Mouse (Mus musculus) heart, embryonic 10.5 days (tissue): ENCODE data around the gene Paip2b. TPM values are rescaled to one million over a fixed set of nuclear protein-coding genes. Genes with fewer than 3 reads are reported as not detected.
A peak's percentile ranks its signal among the peaks of the same experiment; 100 is the strongest.

Experiments
- DNase-seq: peaks from one replicate; pipeline ENCODE4 v3.0.0-alpha.2; 2017; ENCODE audit warnings: low spot score
- H3K27ac ChIP-seq: fragments of 300-500 bp; sonication (generic); 2 replicates; pipeline ENCODE4 v1.5.1; 2016; ENCODE audit warnings: mild to moderate bottlenecking
- H3K27me3 ChIP-seq: fragments of 300-500 bp; sonication (generic); 2 replicates; pipeline ENCODE4 v1.6.1; 2016; ENCODE audit warnings: mild to moderate bottlenecking; ENCODE audit not compliant: poor library complexity, insufficient read depth, severe bottlenecking
- H3K36me3 ChIP-seq: fragments of 300-500 bp; sonication (generic); 2 replicates; pipeline ENCODE4 v1.6.1; 2016; ENCODE audit warnings: mild to moderate bottlenecking, moderate library complexity
- H3K4me1 ChIP-seq: fragments of 300-500 bp; sonication (generic); 2 replicates; pipeline ENCODE4 v1.6.1; 2016; ENCODE audit warnings: mild to moderate bottlenecking
- H3K4me3 ChIP-seq: fragments of 300-500 bp; sonication (generic); 2 replicates; pipeline ENCODE4 v1.5.1; 2016; ENCODE audit warnings: mild to moderate bottlenecking, moderate library complexity
- H3K9me3 ChIP-seq: fragments of 300-500 bp; sonication (generic); 2 replicates; pipeline ENCODE4 v1.6.1; 2016; ENCODE audit warnings: mild to moderate bottlenecking, moderate library complexity
- WGBS: fragments of 180-500 bp; shearing (Covaris S2); methylation state at CpG from one replicate; pipeline ENCODE4 v1.1.7; 2016; 5-methylcytosine and 5-hydroxymethylcytosine counted together
- polyA plus RNA-seq: library from polyadenylated mRNA; unstranded; fragments of >200 nt; fragmentation: Nextera tagmentation; extraction: Ambion mirVana; gene quantifications from 2 replicates; pipeline ENCODE4 v1.2.1, GENCODE M21; 2016

Gene Paip2b
- 13.9 and 20.3 TPM in 2 replicates for polyA plus RNA-seq

DNA sequence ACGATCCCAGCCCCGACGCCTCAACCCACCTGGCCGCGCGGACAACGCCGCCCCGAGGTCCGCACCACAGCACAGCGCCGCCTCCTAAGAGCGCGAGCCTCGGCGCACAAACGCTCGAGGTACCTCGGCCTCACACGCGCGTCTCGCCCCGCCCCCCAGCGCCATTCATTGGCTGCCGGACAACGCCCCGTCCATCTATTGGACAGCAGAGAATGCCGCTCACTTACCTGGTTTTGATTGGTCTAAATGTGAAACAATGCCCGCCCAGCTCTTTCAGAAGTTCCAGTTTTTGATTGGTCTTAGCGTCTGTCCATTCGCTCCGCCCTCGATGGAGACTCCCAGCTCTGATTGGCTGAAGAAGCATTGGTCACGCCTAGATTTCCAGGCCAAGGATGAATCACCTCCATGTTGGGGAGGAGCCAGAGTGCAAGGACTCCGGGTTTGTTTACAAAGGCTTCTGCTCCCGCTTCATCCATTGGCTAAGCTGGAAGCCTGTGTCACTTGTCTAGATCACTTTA is at the start of gene Paip2b:
Gene Paip2b, minus strand, starts transcription at position 136 of the 518 bp plus-strand sequence.
- Histone ChIP-seq H3K36me3 (peaks cover 3% of the 10 kb centered on the region; the same call in 1 of the 2 replicates), H3K27ac (peak within 1 kb of the TSS; percentile 89), H3K27me3 (no peaks in the 10 kb centered on the region), H3K4me3 (peak within 1 kb of the TSS; percentile 74), H3K9me3 (no peaks in the 10 kb centered on the region), H3K4me1 (peaks cover 11% of the 10 kb centered on the region; the same call in 1 of the 2 replicates)
- DNase-seq, result peak; percentile 100
- under 1% methylated on average over 37 of the region's 37 CpGs for WGBS

DNA sequence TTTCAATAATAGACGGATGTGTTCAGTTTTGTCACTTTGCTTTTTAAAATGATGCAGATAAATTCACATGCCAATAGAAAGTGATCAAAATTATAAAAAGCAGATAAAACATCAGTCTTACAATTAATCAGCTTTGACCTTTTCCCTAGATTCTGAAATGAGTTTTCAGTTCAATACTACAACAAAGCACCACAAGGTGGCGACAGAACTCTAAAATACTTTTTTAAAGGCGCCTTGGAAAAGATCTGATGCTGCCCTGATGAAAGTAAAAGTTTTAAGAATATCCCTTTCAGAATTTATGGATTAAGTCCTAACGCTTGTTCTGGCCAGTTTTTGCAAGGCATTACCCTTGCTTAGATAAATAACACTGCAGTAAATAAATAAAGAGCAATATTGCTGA is 48.3 kb upstream of the Paip2b start:
- no peak for DNase-seq
- Histone ChIP-seq H3K4me1 (no peaks in the 10 kb centered on the region), H3K36me3 (no peaks in the 10 kb centered on the region), H3K27me3 (no peaks in the 10 kb centered on the region), H3K27ac (no peak overlapping the region), H3K4me3 (no peak overlapping the region), H3K9me3 (no peaks in the 10 kb centered on the region)
- WGBS, result 2% methylated on average over 4 of the region's 4 CpGs

- Histone ChIP-seq H3K4me1 (peaks cover 10% of the 10 kb centered on the region; the same call in 1 of the 2 replicates), H3K4me3 (peak overlapping the region; percentile 74), H3K27me3 (peaks cover 5% of the 10 kb centered on the region; the same call in 1 of the 2 replicates), H3K9me3 (no peaks in the 10 kb centered on the region), H3K36me3 (no peaks in the 10 kb centered on the region), H3K27ac (peak overlapping the region; percentile 85)
- DNase-seq, result peak; percentile 80
- WGBS, result 2% methylated on average over 19 of the region's 19 CpGs
Measured at GRCm38 (mm10) chr6:83867598-83868585, 36.4 kb upstream of the Paip2b start.

DNA sequence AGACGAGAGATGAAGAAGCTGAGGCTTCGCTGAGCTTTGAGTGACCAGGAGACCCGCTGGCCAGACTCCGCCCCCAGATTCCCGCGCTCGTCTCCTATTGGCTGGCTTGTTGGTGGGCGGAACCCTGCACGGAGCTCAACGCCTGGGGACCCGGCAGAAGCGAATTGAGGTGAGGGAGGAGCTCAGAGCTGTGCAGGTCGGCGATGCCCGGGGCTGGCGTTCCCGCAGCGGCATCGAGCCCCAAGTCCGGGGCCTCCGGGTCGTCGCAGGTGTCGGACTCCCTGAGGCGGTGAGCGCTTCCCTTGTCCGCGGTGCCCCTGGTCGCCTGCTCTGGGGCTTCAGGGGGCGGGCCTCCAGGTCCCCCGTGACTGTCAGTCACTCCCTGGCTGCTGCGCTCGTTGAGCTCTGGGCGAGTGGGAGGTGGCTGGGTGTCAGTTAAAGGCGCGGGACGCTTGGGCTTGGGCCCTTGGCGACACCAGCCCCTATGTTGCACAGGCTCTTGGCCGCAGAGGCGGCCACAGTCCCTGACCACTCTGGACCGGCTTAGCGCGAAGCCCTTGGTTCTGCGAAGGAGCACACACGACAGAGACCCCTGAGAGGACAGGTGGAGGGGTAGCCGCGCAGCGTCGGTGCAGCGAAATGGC is 35.5 kb upstream of the Paip2b start, which contains the start of gene Zfp638:
Gene Zfp638, plus strand, starts transcription at position 156 of the 644 bp plus-strand sequence.
- WGBS, result under 1% methylated on average over 50 of the region's 50 CpGs
- peak; percentile 97 for DNase-seq
- peaks cover 5% of the 10 kb centered on the region; the same call in 1 of the 2 replicates for H3K27me3 ChIP-seq
- no peaks in the 10 kb centered on the region for H3K36me3 ChIP-seq
- peak within 1 kb of the TSS; percentile 85 for H3K27ac ChIP-seq
- H3K9me3 ChIP-seq, result no peaks in the 10 kb centered on the region
- peaks cover 10% of the 10 kb centered on the region; the same call in 1 of the 2 replicates for H3K4me1 ChIP-seq
- peak within 1 kb of the TSS; percentile 74 for H3K4me3 ChIP-seq

GRCm38 (mm10) chr6:83866423-83866822 is 34.9 kb upstream of the Paip2b start:
- Histone ChIP-seq H3K27ac (0 out of 2 replicates have a peak overlapping the region, but pooled peaks have one; percentile 23), H3K9me3 (no peaks in the 10 kb centered on the region), H3K4me3 (peak overlapping the region; percentile 74), H3K4me1 (peaks cover 10% of the 10 kb centered on the region; the same call in 1 of the 2 replicates), H3K36me3 (no peaks in the 10 kb centered on the region), H3K27me3 (peaks cover 5% of the 10 kb centered on the region; the same call in 1 of the 2 replicates)
- WGBS, result 37% methylated on average over 4 of the region's 4 CpGs
- DNase-seq, result no peak

- peaks cover 13% of the 10 kb centered on the region; the same call in 1 of the 2 replicates for H3K4me1 ChIP-seq
- H3K4me3 ChIP-seq, result no peak overlapping the region
- no peak for DNase-seq
- no peaks in the 10 kb centered on the region for H3K9me3 ChIP-seq
- peaks cover 5% of the 10 kb centered on the region; the same call in 1 of the 2 replicates for H3K27me3 ChIP-seq
- H3K27ac ChIP-seq, result no peak overlapping the region
- WGBS, result 65% methylated on average over 4 of the region's 4 CpGs
- no peaks in the 10 kb centered on the region for H3K36me3 ChIP-seq
Measured at GRCm38 (mm10) chr6:83863538-83863937, 32.0 kb upstream of the Paip2b start.

GRCm38 (mm10) chr6:83860033-83860432 is 28.5 kb upstream of the Paip2b start:
- Histone ChIP-seq H3K27me3 (no peaks in the 10 kb centered on the region), H3K9me3 (no peaks in the 10 kb centered on the region), H3K4me3 (no peak overlapping the region), H3K27ac (no peak overlapping the region; the same call in 1 of the 2 replicates), H3K36me3 (no peaks in the 10 kb centered on the region), H3K4me1 (0 out of 2 replicates have a peak, but pooled peaks cover 3% of the 10 kb centered on the region)
- DNase-seq, result no peak
- WGBS, result 64% methylated on average over 9 of the region's 9 CpGs

DNA sequence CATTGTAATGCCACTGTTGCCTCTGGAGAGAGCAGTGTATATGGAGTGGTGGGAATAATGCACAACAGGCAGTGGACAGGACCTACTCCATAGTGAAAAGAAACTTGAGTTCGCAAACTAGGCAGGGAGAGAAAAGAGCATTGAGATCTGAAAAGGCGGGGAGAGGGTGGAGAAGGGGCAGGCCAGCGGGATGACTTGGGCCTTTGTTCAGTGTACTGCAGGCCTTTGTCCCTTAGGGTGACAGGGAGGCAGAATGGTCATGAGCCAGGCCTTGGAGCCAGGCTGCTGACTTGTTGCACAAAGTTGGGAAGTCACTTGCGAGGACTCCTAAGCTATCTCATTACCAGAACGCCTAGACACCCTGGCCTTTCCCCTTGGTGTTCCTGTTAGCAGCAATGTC is 25.9 kb upstream of the Paip2b start:
- 0 out of 2 replicates have a peak, but pooled peaks cover 3% of the 10 kb centered on the region for H3K4me1 ChIP-seq
- H3K4me3 ChIP-seq, result no peak overlapping the region
- H3K27me3 ChIP-seq, result no peaks in the 10 kb centered on the region
- no peak for DNase-seq
- no peaks in the 10 kb centered on the region for H3K36me3 ChIP-seq
- no peaks in the 10 kb centered on the region for H3K9me3 ChIP-seq
- H3K27ac ChIP-seq, result 0 out of 2 replicates have a peak overlapping the region, but pooled peaks have one; percentile 22
- whole genome bisulfite sequencing, result 68% methylated on average over 5 of the region's 5 CpGs

DNA sequence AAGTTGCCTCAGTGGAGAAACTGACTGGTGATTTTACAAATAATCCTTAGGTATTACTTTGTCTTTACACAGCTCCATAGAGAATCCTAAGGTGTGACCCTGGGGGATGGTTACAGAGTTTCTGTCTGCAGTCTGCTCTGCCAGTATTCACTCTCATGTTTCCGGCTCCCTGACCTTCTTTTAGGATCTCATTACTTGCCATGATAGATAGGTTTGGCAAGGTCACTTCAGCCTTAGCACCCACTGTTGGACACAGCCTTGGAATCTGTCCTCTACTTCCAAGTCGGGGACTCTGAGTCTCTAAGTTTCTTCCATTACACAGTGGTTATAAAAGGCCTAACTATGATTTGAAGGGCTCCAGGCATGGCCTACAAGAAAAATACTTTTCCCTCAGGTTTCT is 17.9 kb upstream of the Paip2b start:
- Histone ChIP-seq H3K4me3 (no peak overlapping the region), H3K4me1 (no peaks in the 10 kb centered on the region), H3K27ac (no peak overlapping the region), H3K9me3 (no peaks in the 10 kb centered on the region), H3K36me3 (no peaks in the 10 kb centered on the region), H3K27me3 (no peaks in the 10 kb centered on the region)
- no peak for DNase-seq
- WGBS, result 78% methylated on average over 2 of the region's 2 CpGs

DNA sequence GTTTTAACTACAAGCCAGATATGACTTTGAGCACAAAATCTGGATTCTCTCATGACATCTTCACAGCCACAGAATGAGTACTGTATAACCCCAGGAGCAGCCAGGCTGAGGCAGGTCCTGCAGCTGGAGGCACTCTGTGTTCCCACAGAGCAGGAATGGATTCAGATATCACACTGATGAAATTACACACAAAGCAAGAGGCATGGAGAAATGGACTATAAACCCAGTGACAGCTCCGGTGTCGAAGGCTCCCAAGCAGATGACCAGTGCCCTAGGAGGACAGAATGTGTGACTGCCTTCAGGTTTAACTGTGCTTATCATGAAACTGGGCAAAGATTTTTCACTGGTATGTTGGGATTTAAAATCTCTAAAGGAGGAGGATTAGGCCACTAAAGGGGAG is 14.6 kb upstream of the Paip2b start:
- H3K27me3 ChIP-seq, result no peaks in the 10 kb centered on the region
- no peak overlapping the region for H3K27ac ChIP-seq
- no peaks in the 10 kb centered on the region for H3K36me3 ChIP-seq
- H3K9me3 ChIP-seq, result no peaks in the 10 kb centered on the region
- WGBS, result 92% methylated on average over 2 of the region's 2 CpGs
- no peaks in the 10 kb centered on the region for H3K4me1 ChIP-seq
- no peak overlapping the region for H3K4me3 ChIP-seq
- DNase-seq, result no peak

DNA sequence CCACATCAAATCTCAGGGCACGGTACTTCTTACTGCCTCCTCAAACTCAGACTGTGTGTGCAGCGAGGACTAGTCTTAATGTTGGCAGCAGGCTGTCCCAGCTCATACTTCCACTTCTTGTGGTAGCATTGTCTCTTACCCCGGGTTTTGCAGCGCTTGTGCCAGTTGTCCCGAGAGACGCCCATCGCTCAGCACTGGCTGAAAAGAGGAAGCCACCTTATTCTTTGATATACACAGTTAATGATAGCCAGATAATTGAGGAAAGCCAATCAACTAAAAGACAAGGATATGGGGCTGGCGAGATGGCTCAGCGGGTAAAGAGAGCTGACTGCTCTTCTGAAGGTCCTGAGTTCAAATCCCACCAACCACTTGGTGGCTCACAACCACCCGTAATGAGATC is 13.4 kb upstream of the Paip2b start:
- Histone ChIP-seq H3K27me3 (no peaks in the 10 kb centered on the region), H3K27ac (no peak overlapping the region), H3K36me3 (no peaks in the 10 kb centered on the region), H3K9me3 (no peaks in the 10 kb centered on the region), H3K4me1 (no peaks in the 10 kb centered on the region), H3K4me3 (no peak overlapping the region)
- WGBS, result 83% methylated on average over 10 of the region's 10 CpGs
- no peak for DNase-seq

DNA sequence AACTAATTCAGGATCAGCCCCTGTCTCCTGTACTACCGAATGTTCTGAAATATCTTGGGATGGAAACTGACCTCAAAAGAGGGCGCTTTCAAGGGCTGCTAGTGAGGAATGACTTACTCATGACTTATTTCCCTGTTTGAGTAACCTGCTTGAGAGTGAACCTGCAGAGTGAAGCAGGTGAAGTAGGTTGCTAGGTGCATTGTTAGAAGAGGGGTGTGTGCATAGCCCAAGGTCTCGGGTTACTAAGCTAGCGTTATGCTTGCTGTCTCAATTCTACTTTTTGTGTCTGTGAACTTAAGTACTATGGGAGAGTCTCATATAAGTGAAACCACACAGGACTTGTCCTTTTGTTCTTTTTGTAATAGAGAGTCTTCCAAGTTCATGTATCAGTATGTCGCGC is 8.5 kb upstream of the Paip2b start:
- Histone ChIP-seq H3K36me3 (no peaks in the 10 kb centered on the region), H3K27ac (no peak overlapping the region), H3K4me1 (0 out of 2 replicates have a peak, but pooled peaks cover 5% of the 10 kb centered on the region), H3K4me3 (no peak overlapping the region), H3K9me3 (no peaks in the 10 kb centered on the region), H3K27me3 (no peaks in the 10 kb centered on the region)
- DNase-seq, result no peak
- 84% methylated on average over 6 of the region's 6 CpGs for WGBS
